Mouse (Mus musculus) inflammation-experienced regulatory T-cells, adult 6 months (primary cell): Measurements from ENCODE around the gene Sugp2. TPM values are rescaled to one million over a fixed set of nuclear protein-coding genes. Genes with fewer than 3 reads are reported as not detected.

Experiments
- ATAC-seq: one replicate; pipeline ENCODE4 v1.8.0; 2017
- polyA plus RNA-seq, 3 experiments: library from polyadenylated mRNA; unstranded; fragments of 100-300 nt; shearing (Covaris generic); gene quantifications; one replicate each; pipeline ENCODE4 v1.2.1; 2017

Sugp2 gene
- polyA plus RNA-seq, 3 experiments from 2014 or later: 12.6 to 23.3 (median 20.8) TPM

- ATAC-seq: no peak
Measured at GRCm38 (mm10) chr8:70222041-70222440, 12.0 kb upstream of the Sugp2 start.

- no peak for ATAC-seq
Measured at GRCm38 (mm10) chr8:70223341-70223740, 10.7 kb upstream of the Sugp2 start.

- ATAC-seq: no peak
Measured at GRCm38 (mm10) chr8:70227997-70228396, 6.0 kb upstream of the Sugp2 start.

- no peak for ATAC-seq
Measured at GRCm38 (mm10) chr8:70230837-70231236, 3.2 kb upstream of the Sugp2 start.

GRCm38 (mm10) chr8:70233606-70234005 is 420 bp upstream of the Sugp2 start:
- no peak for ATAC-seq

- ATAC-seq: no peak
Measured at GRCm38 (mm10) chr8:70234781-70235128, 729 bp downstream of the Sugp2 start.

- ATAC-seq: no peak
Measured at GRCm38 (mm10) chr8:70237842-70238241, 3.8 kb downstream of the Sugp2 start.

- no peak for ATAC-seq
Measured at GRCm38 (mm10) chr8:70240642-70241041, 6.6 kb downstream of the Sugp2 start.

GRCm38 (mm10) chr8:70246622-70247021 is 12.6 kb downstream of the Sugp2 start:
- ATAC-seq: no peak

GRCm38 (mm10) chr8:70247841-70248240 is 13.8 kb downstream of the Sugp2 start:
- no peak for ATAC-seq

GRCm38 (mm10) chr8:70254628-70255027 is 20.6 kb downstream of the Sugp2 start:
- no peak for ATAC-seq

GRCm38 (mm10) chr8:70257456-70257855 is 23.4 kb downstream of the Sugp2 start:
- ATAC-seq: no peak

GRCm38 (mm10) chr8:70258600-70258999 is 24.6 kb downstream of the Sugp2 start:
- ATAC-seq: no peak

GRCm38 (mm10) chr8:70259043-70259442 is 25.0 kb downstream of the Sugp2 start:
- ATAC-seq: no peak

GRCm38 (mm10) chr8:70267674-70268073 is 33.6 kb downstream of the Sugp2 start:
- ATAC-seq: no peak

GRCm38 (mm10) chr8:70268311-70268710 is 34.3 kb downstream of the Sugp2 start:
- no peak for ATAC-seq

GRCm38 (mm10) chr8:70268799-70269565 is 35.0 kb downstream of the Sugp2 start:
- ATAC-seq: no peak

- no peak for ATAC-seq
Measured at GRCm38 (mm10) chr8:70272949-70273348, 38.9 kb downstream of the Sugp2 start.

- ATAC-seq: no peak
Measured at GRCm38 (mm10) chr8:70274350-70274749, 40.3 kb downstream of the Sugp2 start.

GRCm38 (mm10) chr8:70276476-70276875 is 42.5 kb downstream of the Sugp2 start:
- no peak for ATAC-seq

- no peak for ATAC-seq
Measured at GRCm38 (mm10) chr8:70278175-70278574, 44.1 kb downstream of the Sugp2 start.

GRCm38 (mm10) chr8:70279266-70279665 is 45.2 kb downstream of the Sugp2 start:
- no peak for ATAC-seq

- ATAC-seq: no peak
Measured at GRCm38 (mm10) chr8:70281001-70281400, 47.0 kb downstream of the Sugp2 start.

GRCm38 (mm10) chr8:70282603-70283135 is 48.6 kb downstream of the Sugp2 start, which contains the start of gene Homer3:
Gene Homer3 (plus strand): TSS chr8:70282827.
- peak; percentile 82 for ATAC-seq
